Mouse (Mus musculus) cerebellum, adult 2 months (tissue): Measurements from ENCODE around the gene Lrrc29. TPM values are rescaled to one million over a fixed set of nuclear protein-coding genes. Genes with fewer than 3 reads are reported as not detected.
A peak's percentile ranks its signal among the peaks of the same experiment; 100 is the strongest.

Experiments used
- DNase-seq, 2 experiments: peaks; one replicate each; pipeline ENCODE4 v3.0.0; 2021
- H3K27ac ChIP-seq: fragments of 200-500 bp; 2 replicates; pipeline ENCODE4 v1.5.1; 2012; ENCODE audit warnings: low read length, control low read depth, inconsistent platforms; ENCODE audit not compliant: insufficient read depth
- H3K27me3 ChIP-seq: fragments of 200-500 bp; 2 replicates; pipeline ENCODE4 v1.6.1; 2012; ENCODE audit warnings: inconsistent platforms, mild to moderate bottlenecking, low read length, moderate library complexity; ENCODE audit not compliant: control insufficient read depth, insufficient read depth
- H3K4me1 ChIP-seq: fragments of 200-500 bp; 2 replicates; pipeline ENCODE4 v1.6.1; 2011; ENCODE audit warnings: low read length; ENCODE audit not compliant: control insufficient read depth, insufficient read depth
- H3K4me3 ChIP-seq: fragments of 200-500 bp; replicated peaks from 2 replicates; pipeline ENCODE3; 2011; ENCODE audit warnings: mild to moderate bottlenecking, low read depth, low read length, control low read depth; ENCODE audit not compliant: insufficient read depth
- CTCF ChIP-seq: fragments of 200-500 bp; IDR thresholded peaks from 2 replicates; pipeline ENCODE4 v1.5.1; 2011; ENCODE audit warnings: low read depth, mild to moderate bottlenecking, control low read depth, low read length, moderate library complexity, borderline replicate concordance; ENCODE audit not compliant: insufficient read depth
- POLR2A ChIP-seq: fragments of 200-500 bp; IDR thresholded peaks from 2 replicates; pipeline ENCODE4 v1.6.1; 2011; ENCODE audit warnings: low read length, control low read depth, borderline replicate concordance; ENCODE audit not compliant: insufficient read depth
- WGBS: fragments of 180-500 bp; shearing (Covaris S2); methylation state at CpG from one replicate; pipeline ENCODE4 v1.1.7; 2018; 5-methylcytosine and 5-hydroxymethylcytosine counted together
- polyA plus RNA-seq: library from polyadenylated mRNA; depleted of rRNA; stranded (reverse); fragments of >200 nt; gene quantifications from 2 replicates; pipeline ENCODE4 v1.2.3, GENCODE M21; 2012

Gene Lrrc29
- polyA plus RNA-seq, 1 experiment = 5.0 TPM

GRCm38 (mm10) chr8:105312891-105313481, 13.1 kb downstream of the Lrrc29 start:
- Histone ChIP-seq H3K27me3 (no peaks in the 10 kb centered on the region), H3K4me3 (no peak overlapping the region), H3K27ac (no peak overlapping the region), H3K4me1 (peaks cover 59% of the 10 kb centered on the region)
- DNase-seq = peak; percentile 60 to 69
- TF ChIP-seq CTCF (no peak), POLR2A (no peak)
- 42% methylated on average over 8 of the region's 8 CpGs for WGBS

GRCm38 (mm10) chr8:105311718-105312117, 14.4 kb downstream of the Lrrc29 start:
- H3K27ac ChIP-seq = 0 out of 2 replicates have a peak overlapping the region, but pooled peaks have one; percentile 11
- TF ChIP-seq POLR2A = no peak
- no peak for TF ChIP-seq CTCF
- H3K27me3 ChIP-seq = no peaks in the 10 kb centered on the region
- 48% methylated on average over 1 of the region's 1 CpGs for WGBS
- peaks cover 65% of the 10 kb centered on the region for H3K4me1 ChIP-seq
- no peak for DNase-seq
- no peak overlapping the region for H3K4me3 ChIP-seq

- Histone ChIP-seq H3K4me3 (no peak overlapping the region), H3K27me3 (no peaks in the 10 kb centered on the region), H3K27ac (peak overlapping the region; percentile 99), H3K4me1 (peaks cover 76% of the 10 kb centered on the region)
- TF ChIP-seq CTCF = no peak
- peak; percentile 54 to 55 for DNase-seq
- 26% methylated on average over 8 of the region's 8 CpGs for WGBS
Measured at GRCm38 (mm10) chr8:105310118-105310517, 16.0 kb downstream of the Lrrc29 start.

GRCm38 (mm10) chr8:105309142-105309847, 16.8 kb downstream of the Lrrc29 start:
- DNase-seq = peak; percentile 93 to 97
- H3K27ac ChIP-seq = peak overlapping the region; percentile 99
- no peaks in the 10 kb centered on the region for H3K27me3 ChIP-seq
- peak overlapping the region; percentile 42 for H3K4me3 ChIP-seq
- H3K4me1 ChIP-seq = peaks cover 77% of the 10 kb centered on the region
- 16% methylated on average over 15 of the region's 15 CpGs for WGBS
- TF ChIP-seq CTCF = no peak
- no peak for TF ChIP-seq POLR2A

GRCm38 (mm10) chr8:105308428-105308827, 17.6 kb downstream of the Lrrc29 start:
- H3K27ac ChIP-seq = peak overlapping the region; percentile 99
- H3K4me3 ChIP-seq = peak overlapping the region; percentile 42
- DNase-seq = peak in 1 of 2 experiments; percentile 40
- H3K27me3 ChIP-seq = no peaks in the 10 kb centered on the region
- peaks cover 70% of the 10 kb centered on the region for H3K4me1 ChIP-seq
- TF ChIP-seq POLR2A (no peak), CTCF (no peak)
- 89% methylated on average over 10 of the region's 10 CpGs for WGBS

- TF ChIP-seq POLR2A (no peak), CTCF (no peak)
- no peaks in the 10 kb centered on the region for H3K27me3 ChIP-seq
- WGBS = 95% methylated on average over 13 of the region's 13 CpGs
- H3K27ac ChIP-seq = 0 out of 2 replicates have a peak overlapping the region, but pooled peaks have one; percentile 99
- no peak overlapping the region for H3K4me3 ChIP-seq
- peaks cover 62% of the 10 kb centered on the region for H3K4me1 ChIP-seq
- DNase-seq = no peak
Measured at GRCm38 (mm10) chr8:105307670-105308069, 18.4 kb downstream of the Lrrc29 start.

- TF ChIP-seq POLR2A = no peak
- TF ChIP-seq CTCF = 0 out of 2 replicates have a peak, but pooled peaks have one; percentile 14
- 36% methylated on average over 5 of the region's 5 CpGs for WGBS
- Histone ChIP-seq H3K4me1 (peaks cover 53% of the 10 kb centered on the region), H3K27ac (peak overlapping the region; percentile 88), H3K4me3 (peak overlapping the region; percentile 58), H3K27me3 (no peaks in the 10 kb centered on the region)
- peak in 1 of 2 experiments; percentile 51 for DNase-seq
Measured at GRCm38 (mm10) chr8:105306146-105306691, 19.9 kb downstream of the Lrrc29 start.
